Mouse (Mus musculus) gastrocnemius, postnatal 25 days (tissue): ENCODE measurements around the gene Mtor. TPM values are rescaled to one million over a fixed set of nuclear protein-coding genes. Genes with fewer than 3 reads are reported as not detected.
A peak's percentile ranks its signal among the peaks of the same experiment; 100 is the strongest.

Experiments used
- DNase-seq: peaks from one replicate; pipeline ENCODE4 v3.0.0; 2022
- total RNA-seq, 2 experiments: library from RNA; stranded (reverse); gene quantifications; 1 replicate in 1 of 2; 2 replicates in 1 of 2; pipeline ENCODE4 v1.2.3; 2021

Gene Mtor
- total RNA-seq, 2 experiments from 2014 or later = 30.6 to 30.9 TPM

GRCm38 (mm10) chr4:148487841-148488240 lies 39.4 kb downstream of the Mtor start:
- DNase-seq = no peak

DNA sequence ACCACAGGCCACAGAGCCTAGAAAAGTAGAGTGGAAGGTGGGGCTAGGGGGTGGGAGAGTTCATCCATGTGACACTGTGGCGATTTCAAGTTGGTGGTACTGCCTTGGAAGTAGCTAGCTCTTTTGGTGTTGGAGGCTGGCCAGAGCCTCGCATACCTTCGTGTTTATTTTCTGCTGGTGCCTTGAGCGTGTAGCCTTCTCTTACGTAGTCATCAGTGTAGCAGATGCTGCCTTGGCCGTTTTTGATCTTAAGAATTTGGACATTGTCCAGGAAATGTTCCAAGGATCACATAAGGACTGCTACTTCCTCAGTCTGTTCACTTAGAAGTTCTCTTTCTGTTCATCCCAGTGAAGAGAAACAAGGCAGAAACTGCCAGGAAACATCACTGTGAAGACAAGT lies 42.1 kb downstream of the Mtor start:
- no peak for DNase-seq

GRCm38 (mm10) chr4:148491448-148491847 lies 43.0 kb downstream of the Mtor start:
- DNase-seq = no peak

GRCm38 (mm10) chr4:148495160-148495559 lies 46.7 kb downstream of the Mtor start:
- no peak for DNase-seq

- DNase-seq = no peak
Observed at GRCm38 (mm10) chr4:148495874-148496689, 47.7 kb downstream of the Mtor start.

- peak; percentile 67 for DNase-seq
Observed at GRCm38 (mm10) chr4:148500410-148500867, 52.0 kb downstream of the Mtor start, which contains the start of gene Angptl7. TSS of gene Angptl7 (minus strand) at chr4:148500460.

DNA sequence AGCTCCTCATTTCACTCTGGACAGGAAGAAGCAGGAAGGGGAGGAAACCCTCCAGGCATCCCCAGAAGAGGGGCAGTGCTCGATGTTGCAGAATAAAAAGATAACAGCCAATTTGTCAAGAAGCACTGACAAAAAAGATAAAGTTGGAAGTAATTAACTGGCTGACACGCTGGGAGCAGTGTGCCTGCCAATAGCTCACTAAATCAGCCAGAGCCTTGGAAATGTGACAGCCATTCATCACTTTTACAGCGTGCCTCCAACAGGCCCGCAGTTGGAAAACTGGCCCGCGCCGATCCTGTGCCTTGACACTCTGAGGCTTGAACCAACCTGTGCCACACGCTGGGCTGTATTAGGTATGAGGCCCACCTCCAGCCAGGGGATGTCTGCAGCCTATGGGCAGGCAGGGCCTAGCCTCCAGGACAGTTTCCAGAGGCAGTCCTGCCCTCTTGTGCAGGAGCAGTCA lies 56.1 kb downstream of the Mtor start:
- peak; percentile 79 for DNase-seq

GRCm38 (mm10) chr4:148507585-148507984 lies 59.2 kb downstream of the Mtor start:
- DNase-seq = peak; percentile 80

- DNase-seq = no peak
Observed at GRCm38 (mm10) chr4:148508084-148508849, 59.9 kb downstream of the Mtor start.

GRCm38 (mm10) chr4:148509450-148510084 lies 61.2 kb downstream of the Mtor start:
- no peak for DNase-seq

- DNase-seq = peak; percentile 79
Observed at GRCm38 (mm10) chr4:148510691-148511090, 62.3 kb downstream of the Mtor start.

GRCm38 (mm10) chr4:148511334-148511733 lies 62.9 kb downstream of the Mtor start:
- DNase-seq = peak; percentile 58

DNA sequence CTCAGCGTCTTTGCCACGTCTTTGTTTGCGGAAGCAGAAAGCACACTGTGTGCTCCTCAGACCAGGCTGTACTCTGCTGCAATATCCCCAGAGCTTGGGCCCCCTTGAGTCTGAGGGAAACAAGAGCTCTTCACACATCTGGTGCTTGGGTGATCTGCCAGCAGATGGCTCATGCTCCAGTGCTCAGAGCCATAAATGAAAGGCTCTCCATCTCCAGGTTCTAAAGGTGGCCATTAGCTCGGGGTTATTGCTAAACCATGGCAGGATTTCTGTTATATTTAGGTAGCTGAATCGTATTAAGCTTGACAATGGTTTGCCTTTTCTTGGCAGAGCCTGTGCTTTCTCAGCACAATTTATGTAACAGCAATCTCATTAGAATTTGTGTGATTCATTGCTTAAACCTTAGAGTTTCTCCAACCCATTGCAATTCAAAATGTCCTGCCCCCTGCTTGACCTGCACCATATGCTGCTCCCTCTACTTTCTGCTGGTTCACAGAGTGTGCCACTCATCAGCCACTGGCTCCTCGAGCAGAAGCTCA lies 64.7 kb downstream of the Mtor start:
- peak; percentile 70 for DNase-seq

DNA sequence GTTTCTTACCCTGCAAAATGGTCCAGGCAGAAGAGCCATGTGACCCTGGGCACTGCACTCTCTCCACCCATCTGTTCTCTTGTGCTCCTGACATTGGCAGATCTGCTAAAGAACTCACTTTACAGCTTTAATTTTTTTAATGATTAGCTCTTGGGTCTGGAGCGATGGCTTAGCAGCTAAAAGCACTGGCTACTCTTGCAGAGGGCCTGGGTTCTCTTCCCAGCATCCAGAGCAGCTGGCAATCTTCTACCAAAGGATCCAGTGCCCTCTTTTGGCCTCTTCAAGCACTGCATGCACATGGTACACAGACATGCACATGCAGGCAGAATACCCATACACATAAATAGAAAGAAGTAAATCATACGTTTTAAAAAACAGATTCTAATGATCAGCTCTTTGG lies 66.9 kb downstream of the Mtor start:
- no peak for DNase-seq

DNA sequence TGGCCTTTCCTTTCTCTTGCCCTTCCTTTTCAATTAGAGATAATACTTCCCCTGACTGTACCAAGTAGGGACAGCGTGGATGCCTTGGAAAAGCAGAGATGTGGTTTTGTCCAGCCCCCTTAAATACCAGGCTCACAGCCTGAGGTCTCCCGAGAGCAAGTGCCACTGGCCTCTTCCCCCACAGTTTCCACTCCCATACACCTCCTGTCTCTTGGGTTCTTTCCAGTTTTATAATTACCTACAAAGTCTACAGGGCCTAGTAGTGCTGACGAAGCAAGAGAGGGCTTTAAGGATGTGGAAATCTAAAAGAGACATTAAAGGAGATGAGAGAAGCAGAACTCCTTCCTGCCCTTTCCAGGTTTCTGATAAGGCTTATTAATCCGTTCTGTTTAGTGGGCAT lies 69.4 kb downstream of the Mtor start:
- no peak for DNase-seq

- DNase-seq = no peak
Observed at GRCm38 (mm10) chr4:148518235-148518795, 69.9 kb downstream of the Mtor start.

- DNase-seq = peak; percentile 41
Observed at GRCm38 (mm10) chr4:148523538-148523937, 75.1 kb downstream of the Mtor start.

- DNase-seq = peak; percentile 71
Observed at GRCm38 (mm10) chr4:148527158-148527910, 78.9 kb downstream of the Mtor start.

DNA sequence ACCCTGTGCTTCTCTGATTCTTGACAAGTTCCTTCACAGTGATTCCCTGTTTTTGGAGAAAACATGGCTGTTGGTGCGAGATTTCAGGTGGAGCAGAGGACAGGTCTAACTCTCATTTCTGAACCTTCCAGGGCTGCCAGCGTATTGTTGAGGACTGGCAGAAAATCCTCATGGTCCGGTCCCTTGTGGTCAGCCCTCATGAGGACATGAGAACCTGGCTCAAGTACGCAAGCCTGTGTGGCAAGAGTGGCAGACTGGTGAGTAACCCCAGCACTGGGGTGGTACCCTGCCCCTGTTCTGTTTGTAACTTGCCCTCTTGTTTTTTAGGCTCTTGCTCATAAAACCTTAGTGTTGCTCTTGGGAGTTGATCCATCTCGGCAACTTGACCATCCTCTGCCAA lies 81.9 kb downstream of the Mtor start:
- no peak for DNase-seq

- DNase-seq = no peak
Observed at GRCm38 (mm10) chr4:148530778-148531177, 82.4 kb downstream of the Mtor start.

- DNase-seq = no peak
Observed at GRCm38 (mm10) chr4:148531341-148531740, 82.9 kb downstream of the Mtor start.
